Mouse (Mus musculus): ENCODE results near the gene Cog4. TPM values are rescaled to one million over a fixed set of nuclear protein-coding genes. Genes with fewer than 3 reads are reported as not detected.

Gene Cog4
- total and polyA plus RNA-seq, 3 experiments, result 24.9 to 35.2 (median 27.5) TPM

GRCm38 (mm10) chr8:110806146-110806545 is 40.3 kb upstream of the Cog4 start:
- Histone ChIP-seq H3K79me2 (replicated peaks; ENCODE audit: control insufficient read depth, extremely low read depth, insufficient read depth, poor library complexity, severe bottlenecking) (no peaks in the 10 kb centered on the region), H3K4me2 (ENCODE audit: insufficient read depth, low read depth, poor library complexity, severe bottlenecking) (no peak overlapping the region), H3K9ac (ENCODE audit: insufficient read depth, low read depth) (no peak overlapping the region), H3K36me3 (replicated peaks in 1 of 2; ENCODE audit: control insufficient read depth in 1 of 2, insufficient read depth in 1 of 2, low read length in 1 of 2) (peaks cover 22 to 25% of the 10 kb centered on the region in 2 experiments), H3K27me3 (replicated peaks) (no peaks in the 10 kb centered on the region), H3K9me3 (replicated peaks; ENCODE audit: low read length) (no peaks in the 10 kb centered on the region), H3K4me1 (ENCODE audit: control insufficient read depth in 1 of 2, insufficient read depth in 2 of 2) (peaks cover 3 to 51% of the 10 kb centered on the region in 2 experiments), H3K4me3 (replicated peaks in 1 of 3; ENCODE audit: low read depth in 2 of 3, low read length in 2 of 3, poor library complexity in 1 of 3) (no peak overlapping the region), H3K27ac (ENCODE audit: insufficient read depth, low read depth) (no peak overlapping the region)
- DNase-seq (ENCODE audit: extremely low read depth), result no peak
- in situ Hi-C loops (cut with MboI; ENCODE audit: low pct_ligation_motif_present, low pct_unique_long_range_greater_than_20kb, low sequenced_read_pairs), result no loop called here
- TF ChIP-seq TCF12 (IDR thresholded peaks at IDR 0.05; ENCODE audit: low read depth, low read length), result 0 out of 2 replicates have a peak, but pooled peaks have one; percentile 5
- TF ChIP-seq ZNF384 (IDR thresholded peaks at IDR 0.05; ENCODE audit: low read depth, low read length), result no peak
- dilution Hi-C loops (cut with MboI; ENCODE audit: extremely low pct_ligation_motif_present, extremely low pct_unique_long_range_greater_than_20kb, low sequenced_read_pairs), result no loop called here

GRCm38 (mm10) chr8:110808495-110809472 is 37.6 kb upstream of the Cog4 start:
- Histone ChIP-seq H3K27me3 (replicated peaks) (no peaks in the 10 kb centered on the region), H3K9ac (ENCODE audit: insufficient read depth, low read depth) (no peak overlapping the region), H3K36me3 (replicated peaks in 1 of 2; ENCODE audit: control insufficient read depth in 1 of 2, insufficient read depth in 1 of 2, low read length in 1 of 2) (peaks cover 47 to 52% of the 10 kb centered on the region in 2 experiments), H3K79me2 (replicated peaks; ENCODE audit: control insufficient read depth, extremely low read depth, insufficient read depth, poor library complexity, severe bottlenecking) (peaks cover 4% of the 10 kb centered on the region; the same call in 1 of the 2 replicates), H3K4me2 (ENCODE audit: insufficient read depth, low read depth, poor library complexity, severe bottlenecking) (no peak overlapping the region), H3K9me3 (replicated peaks; ENCODE audit: low read length) (no peaks in the 10 kb centered on the region), H3K4me1 (ENCODE audit: control insufficient read depth in 1 of 2, insufficient read depth in 2 of 2) (peaks cover 9 to 77% of the 10 kb centered on the region in 2 experiments), H3K27ac (ENCODE audit: insufficient read depth, low read depth) (no peak overlapping the region), H3K4me3 (replicated peaks in 1 of 3; ENCODE audit: low read depth in 2 of 3, low read length in 2 of 3, poor library complexity in 1 of 3) (no peak overlapping the region)
- in situ Hi-C loops (cut with MboI; ENCODE audit: low pct_ligation_motif_present, low pct_unique_long_range_greater_than_20kb, low sequenced_read_pairs), result no loop called here
- DNase-seq (ENCODE audit: extremely low read depth), result no peak
- TF ChIP-seq NRF1 (IDR thresholded peaks at IDR 0.05; ENCODE audit: low read depth, low read length) (no peak), RCOR1 (conservative IDR thresholded peaks at IDR 0.05; ENCODE audit: low read depth, low read length) (0 out of 2 replicates have a peak, but pooled peaks have one; percentile 30), POLR2AphosphoS2 (IDR thresholded peaks at IDR 0.05; ENCODE audit: low read depth, low read length) (peak; percentile 94), CHD2 (IDR thresholded peaks at IDR 0.05; ENCODE audit: low read length) (peak; percentile 25; the same call in 1 of the 2 replicates), POLR2A (IDR thresholded peaks at IDR 0.05; ENCODE audit: low read depth, low read length) (peak; percentile 38; the same call in 1 of the 2 replicates), MAFK (IDR thresholded peaks at IDR 0.05; ENCODE audit: insufficient replicate concordance, low read length) (no peak)
- dilution Hi-C loops (cut with MboI; ENCODE audit: extremely low pct_ligation_motif_present, extremely low pct_unique_long_range_greater_than_20kb, low sequenced_read_pairs), result no loop called here

GRCm38 (mm10) chr8:110809831-110810230 is 36.6 kb upstream of the Cog4 start:
- in situ Hi-C loops (cut with MboI; ENCODE audit: low pct_ligation_motif_present, low pct_unique_long_range_greater_than_20kb, low sequenced_read_pairs), result loop anchor here (10.0 kb wide), 1 partner anchor 45 kb away; no protein-coding TSS in a partner anchor
- Histone ChIP-seq H3K9ac (ENCODE audit: insufficient read depth, low read depth) (no peak overlapping the region), H3K4me2 (ENCODE audit: insufficient read depth, low read depth, poor library complexity, severe bottlenecking) (no peak overlapping the region), H3K27ac (ENCODE audit: insufficient read depth, low read depth) (no peak overlapping the region), H3K4me1 (ENCODE audit: control insufficient read depth in 1 of 2, insufficient read depth in 2 of 2) (peaks cover 9 to 88% of the 10 kb centered on the region in 2 experiments), H3K36me3 (replicated peaks in 1 of 2; ENCODE audit: control insufficient read depth in 1 of 2, insufficient read depth in 1 of 2, low read length in 1 of 2) (peaks cover 57 to 62% of the 10 kb centered on the region in 2 experiments), H3K79me2 (replicated peaks; ENCODE audit: control insufficient read depth, extremely low read depth, insufficient read depth, poor library complexity, severe bottlenecking) (peaks cover 4% of the 10 kb centered on the region; the same call in 1 of the 2 replicates), H3K4me3 (replicated peaks in 1 of 3; ENCODE audit: low read depth in 2 of 3, low read length in 2 of 3, poor library complexity in 1 of 3) (no peak overlapping the region), H3K9me3 (replicated peaks; ENCODE audit: low read length) (no peaks in the 10 kb centered on the region), H3K27me3 (replicated peaks) (no peaks in the 10 kb centered on the region)
- dilution Hi-C loops (cut with MboI; ENCODE audit: extremely low pct_ligation_motif_present, extremely low pct_unique_long_range_greater_than_20kb, low sequenced_read_pairs), result no loop called here
- no peak for DNase-seq (ENCODE audit: extremely low read depth)
- TF ChIP-seq IRF4 (IDR thresholded peaks at IDR 0.05; ENCODE audit: low read depth, low read length) (no peak), USF2 (conservative IDR thresholded peaks at IDR 0.05; ENCODE audit: low read depth, low read length) (no peak), ELF1 (IDR thresholded peaks at IDR 0.05; ENCODE audit: low read depth, low read length) (no peak), EP300 (IDR thresholded peaks at IDR 0.05; ENCODE audit: low read length) (no peak), ZMIZ1 (IDR thresholded peaks at IDR 0.05; ENCODE audit: low read depth, low read length) (no peak), RAD21 (IDR thresholded peaks at IDR 0.05; ENCODE audit: low read depth, low read length) (no peak), KAT2A (IDR thresholded peaks at IDR 0.05; ENCODE audit: insufficient replicate concordance, low read length) (no peak), UBTF (IDR thresholded peaks at IDR 0.05; ENCODE audit: low read depth, low read length) (no peak), MAX (IDR thresholded peaks at IDR 0.05; ENCODE audit: low read length) (no peak), CHD1 (IDR thresholded peaks at IDR 0.05; ENCODE audit: low read depth, low read length) (no peak), SMC3 (IDR thresholded peaks at IDR 0.05; ENCODE audit: low read depth, low read length) (no peak)
